Mouse (Mus musculus) spleen, adult 18-20 months (tissue): ENCODE measurements around the gene Psd.
A peak's percentile ranks its signal among the peaks of the same experiment; 100 is the strongest.

Experiments
- DNase-seq, 2 experiments: peaks; one replicate each; pipeline ENCODE4 v3.0.0; 2022; ENCODE audit warnings: mixed read lengths in 2 of 2

Gene Psd

GRCm38 (mm10) chr19:46304908-46305333, 22.0 kb downstream of the Psd start:
- DNase-seq: no peak

GRCm38 (mm10) chr19:46304216-46304841, 22.6 kb downstream of the Psd start, which contains the start of gene Nfkb2:
Nfkb2 (plus strand) TSS chr19:46304320.
- peak; percentile 94 to 96 for DNase-seq

GRCm38 (mm10) chr19:46303251-46304215, 23.4 kb downstream of the Psd start:
- no peak for DNase-seq

GRCm38 (mm10) chr19:46302551-46302950, 24.4 kb downstream of the Psd start:
- no peak for DNase-seq

GRCm38 (mm10) chr19:46300294-46301045, 26.5 kb downstream of the Psd start:
- no peak for DNase-seq

- DNase-seq: no peak
These were observed 30.0 kb downstream of the Psd start for GRCm38 (mm10) chr19:46296938-46297337.

- DNase-seq: no peak
These were observed 36.3 kb downstream of the Psd start for GRCm38 (mm10) chr19:46290535-46291105.

GRCm38 (mm10) chr19:46287566-46287965, 39.4 kb downstream of the Psd start:
- no peak for DNase-seq

- no peak for DNase-seq
These were observed 40.0 kb downstream of the Psd start for GRCm38 (mm10) chr19:46286926-46287325.

GRCm38 (mm10) chr19:46286047-46286446, 40.9 kb downstream of the Psd start:
- no peak for DNase-seq

GRCm38 (mm10) chr19:46285631-46286030, 41.3 kb downstream of the Psd start:
- no peak for DNase-seq

GRCm38 (mm10) chr19:46284686-46285085, 42.3 kb downstream of the Psd start:
- no peak for DNase-seq

- DNase-seq: no peak
These were observed 44.7 kb downstream of the Psd start for GRCm38 (mm10) chr19:46282081-46282849.

GRCm38 (mm10) chr19:46275307-46275706, 51.6 kb downstream of the Psd start:
- DNase-seq: peak in 1 of 2 experiments; percentile 17

- DNase-seq: no peak
These were observed 62.2 kb downstream of the Psd start for GRCm38 (mm10) chr19:46264762-46265161.
